Mouse (Mus musculus) brain, adult 2 months (tissue): ENCODE measurements around the gene Itga2b.

Source experiments
- DNase-seq: peaks from one replicate; pipeline ENCODE4 v3.0.0; 2011; ENCODE audit warnings: low read depth, low spot score

The Itga2b gene

DNA sequence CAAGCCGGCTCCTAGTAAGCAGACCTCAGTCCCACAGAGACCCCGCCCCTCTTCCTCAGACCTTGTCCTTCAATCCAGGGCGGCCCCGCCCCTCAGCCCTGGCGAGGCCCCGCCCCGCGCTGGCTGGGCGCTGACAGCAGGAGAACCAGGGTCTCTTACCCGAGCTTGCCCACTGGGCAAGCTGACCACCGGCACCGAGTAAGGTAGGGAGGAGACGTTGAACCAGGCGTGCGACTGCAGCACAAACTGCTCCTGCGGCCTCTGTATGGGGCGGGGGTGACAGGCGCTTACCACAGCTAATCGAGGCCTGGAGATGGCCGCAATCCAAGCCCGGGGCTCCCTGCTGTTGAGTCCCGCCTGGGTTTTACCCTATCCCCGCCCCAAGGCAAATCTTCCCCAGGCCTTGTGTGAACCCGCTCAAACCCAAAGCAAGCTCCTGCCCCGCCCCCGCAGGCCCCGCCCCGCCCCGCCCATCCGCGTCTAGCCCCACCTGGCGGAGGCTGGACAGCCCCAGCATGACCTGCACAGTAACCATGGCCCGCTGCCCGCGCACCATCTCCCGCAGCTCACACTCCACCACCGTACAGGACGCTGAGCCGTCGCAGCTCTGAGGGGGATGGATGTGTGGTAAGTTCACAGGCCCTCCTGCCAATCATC lies 14.1 kb downstream of the Itga2b start:
- peak; percentile 72 for DNase-seq

DNA sequence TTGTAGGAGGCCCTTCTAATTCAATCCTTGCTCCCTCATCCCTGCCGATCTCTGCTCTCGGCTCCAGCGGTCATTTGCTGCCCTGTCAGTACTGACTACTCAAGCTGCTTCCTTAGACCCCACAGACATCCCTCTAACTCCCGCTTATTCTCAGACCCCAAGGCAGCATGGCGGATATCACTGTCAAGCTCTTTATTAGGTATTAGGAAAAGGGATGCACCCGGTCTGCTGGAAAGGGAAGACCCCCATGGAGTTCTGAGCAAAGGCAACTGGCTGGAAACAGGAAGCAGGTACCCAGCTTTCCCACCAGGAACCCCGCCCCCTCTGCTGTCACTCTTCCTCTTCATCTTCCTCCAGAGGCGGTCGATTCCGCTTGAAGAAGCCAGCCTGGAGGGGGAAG lies 16.8 kb downstream of the Itga2b start:
- no peak for DNase-seq

DNA sequence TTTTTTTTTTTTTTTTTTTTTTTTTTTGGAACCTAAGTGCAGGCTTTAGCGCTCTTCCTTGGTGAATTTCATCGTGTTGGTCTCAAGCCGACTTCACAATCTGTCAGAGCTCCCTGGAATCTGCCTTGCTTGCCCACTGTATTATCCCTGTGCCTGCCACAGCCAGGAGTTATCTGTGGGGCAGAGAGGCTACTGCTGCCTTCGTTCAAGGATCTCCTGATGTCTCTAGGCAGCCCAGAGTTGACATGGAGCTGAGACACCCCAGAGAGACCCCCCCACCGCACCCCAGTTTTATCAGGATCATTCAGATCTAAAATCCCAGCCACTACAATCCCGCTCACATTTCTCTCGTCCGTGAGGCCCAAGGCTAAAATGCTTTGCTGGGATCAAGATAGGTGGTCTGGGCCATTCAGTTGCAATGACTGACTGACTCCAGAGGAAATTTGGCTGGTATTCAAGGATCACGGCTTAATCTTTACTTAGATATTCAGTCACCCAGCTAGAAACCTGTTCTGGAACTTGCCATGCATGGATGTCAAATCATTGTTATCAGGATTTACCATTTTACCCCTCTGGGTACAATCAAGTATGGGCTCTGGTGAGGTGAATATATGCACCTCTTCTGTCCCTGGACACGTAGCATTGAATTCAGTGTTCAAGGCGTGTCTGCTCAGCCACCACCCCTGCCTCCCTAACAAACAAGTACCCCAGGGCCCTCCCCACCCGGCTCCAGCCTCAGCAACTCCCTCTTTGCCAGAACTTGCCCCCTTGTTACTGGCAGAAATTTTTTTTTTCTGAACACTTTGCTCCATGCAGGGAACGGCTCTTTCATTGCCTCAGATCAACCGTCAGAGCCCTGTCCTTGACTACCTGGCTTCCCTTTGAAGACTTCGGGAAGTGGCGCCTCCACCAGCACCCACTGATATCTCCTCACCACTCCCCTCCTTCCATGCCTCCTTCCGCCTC lies 20.6 kb downstream of the Itga2b start:
- DNase-seq, result peak; percentile 93

DNA sequence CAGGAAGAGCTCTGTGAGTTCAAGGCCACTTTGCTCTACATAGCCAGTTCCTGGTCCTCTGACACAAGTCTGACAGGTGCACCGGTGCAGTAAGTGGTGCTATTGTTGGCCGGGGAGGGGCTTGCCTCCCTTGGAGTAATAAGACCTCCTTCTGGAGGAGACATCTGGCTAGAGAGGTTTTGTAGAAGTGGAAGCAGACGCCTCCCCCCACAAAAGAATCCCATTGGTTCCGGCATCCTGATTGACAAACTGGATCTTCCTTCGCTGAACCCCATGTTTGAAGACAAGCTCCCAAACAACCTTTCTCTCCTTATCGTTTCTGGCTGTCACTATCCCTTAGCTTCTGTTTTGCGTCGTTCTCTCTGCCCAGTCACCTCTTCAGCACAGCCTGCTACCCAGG lies 21.6 kb downstream of the Itga2b start:
- DNase-seq, result peak; percentile 91

GRCm38 (mm10) chr11:102447497-102447896 lies 22.4 kb downstream of the Itga2b start, which contains the start of gene Fam171a2:
Gene Fam171a2 (minus strand): TSS chr11:102447682.
- peak; percentile 81 for DNase-seq

GRCm38 (mm10) chr11:102446581-102447461 lies 23.1 kb downstream of the Itga2b start:
- DNase-seq, result peak; percentile 79

- peak; percentile 57 for DNase-seq
These were observed 24.0 kb downstream of the Itga2b start for GRCm38 (mm10) chr11:102445891-102446361.

GRCm38 (mm10) chr11:102445264-102445890 lies 24.5 kb downstream of the Itga2b start:
- peak; percentile 76 for DNase-seq

GRCm38 (mm10) chr11:102444781-102445180 lies 25.1 kb downstream of the Itga2b start:
- DNase-seq, result no peak

DNA sequence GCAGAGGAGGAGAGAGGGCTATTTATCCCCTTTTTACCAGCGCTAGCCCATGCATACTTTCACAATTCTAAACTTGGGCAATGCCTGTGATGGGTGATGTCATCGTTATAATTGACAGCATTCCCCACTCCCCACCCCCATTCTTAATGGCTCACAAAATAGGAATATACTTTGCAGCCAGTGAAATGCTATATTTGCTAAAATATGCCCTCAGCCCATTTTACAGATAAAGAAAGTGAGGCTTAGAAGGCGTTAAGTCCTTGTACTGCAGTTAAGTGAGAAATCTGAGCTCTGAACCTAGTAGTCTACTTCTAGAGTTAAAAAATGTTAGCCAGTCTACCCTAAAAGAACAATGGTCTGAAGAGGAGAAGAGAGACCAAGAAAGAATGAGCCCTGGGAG lies 25.6 kb downstream of the Itga2b start:
- DNase-seq, result no peak

GRCm38 (mm10) chr11:102443740-102444139 lies 26.2 kb downstream of the Itga2b start:
- no peak for DNase-seq

- DNase-seq, result no peak
These were observed 27.8 kb downstream of the Itga2b start for GRCm38 (mm10) chr11:102442089-102442488.

DNA sequence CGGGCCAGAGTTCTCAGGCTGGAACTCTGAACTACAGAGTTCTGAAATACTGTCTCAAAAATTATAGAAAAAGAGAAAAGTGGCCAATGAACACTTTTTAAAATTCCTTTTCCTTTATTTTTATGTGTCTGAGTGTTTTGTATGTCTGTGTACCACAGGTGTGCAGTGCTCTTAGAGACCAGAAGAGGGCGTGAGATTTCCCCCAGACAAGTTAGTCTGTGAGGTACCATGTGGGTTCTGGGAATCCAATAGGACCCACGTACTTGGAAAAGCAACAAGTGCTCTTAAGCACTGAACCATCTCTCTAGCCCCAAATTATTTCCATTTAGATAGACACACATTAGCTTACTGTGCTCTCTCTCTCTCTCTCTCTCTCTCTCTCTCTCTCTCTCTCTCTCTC lies 28.5 kb downstream of the Itga2b start:
- peak; percentile 51 for DNase-seq

DNA sequence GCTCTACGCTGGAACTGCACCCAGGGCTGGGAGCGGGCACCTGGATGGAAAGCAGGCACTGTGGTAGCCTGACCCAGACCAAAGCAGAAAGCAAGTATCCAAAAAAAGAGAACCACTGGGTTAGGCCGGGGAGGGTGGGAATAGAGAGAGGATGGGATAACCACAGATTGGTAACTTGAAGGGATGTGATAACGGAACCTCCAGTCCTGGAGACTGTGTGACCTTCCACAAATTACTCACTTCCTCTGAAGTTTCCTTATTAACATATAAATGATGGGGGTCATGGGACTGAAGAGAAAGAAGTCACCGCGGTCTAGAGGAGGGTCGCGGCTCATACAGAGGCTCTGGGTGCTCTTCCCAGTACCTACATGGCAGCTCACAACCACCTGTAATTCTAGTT lies 29.7 kb downstream of the Itga2b start:
- no peak for DNase-seq

DNA sequence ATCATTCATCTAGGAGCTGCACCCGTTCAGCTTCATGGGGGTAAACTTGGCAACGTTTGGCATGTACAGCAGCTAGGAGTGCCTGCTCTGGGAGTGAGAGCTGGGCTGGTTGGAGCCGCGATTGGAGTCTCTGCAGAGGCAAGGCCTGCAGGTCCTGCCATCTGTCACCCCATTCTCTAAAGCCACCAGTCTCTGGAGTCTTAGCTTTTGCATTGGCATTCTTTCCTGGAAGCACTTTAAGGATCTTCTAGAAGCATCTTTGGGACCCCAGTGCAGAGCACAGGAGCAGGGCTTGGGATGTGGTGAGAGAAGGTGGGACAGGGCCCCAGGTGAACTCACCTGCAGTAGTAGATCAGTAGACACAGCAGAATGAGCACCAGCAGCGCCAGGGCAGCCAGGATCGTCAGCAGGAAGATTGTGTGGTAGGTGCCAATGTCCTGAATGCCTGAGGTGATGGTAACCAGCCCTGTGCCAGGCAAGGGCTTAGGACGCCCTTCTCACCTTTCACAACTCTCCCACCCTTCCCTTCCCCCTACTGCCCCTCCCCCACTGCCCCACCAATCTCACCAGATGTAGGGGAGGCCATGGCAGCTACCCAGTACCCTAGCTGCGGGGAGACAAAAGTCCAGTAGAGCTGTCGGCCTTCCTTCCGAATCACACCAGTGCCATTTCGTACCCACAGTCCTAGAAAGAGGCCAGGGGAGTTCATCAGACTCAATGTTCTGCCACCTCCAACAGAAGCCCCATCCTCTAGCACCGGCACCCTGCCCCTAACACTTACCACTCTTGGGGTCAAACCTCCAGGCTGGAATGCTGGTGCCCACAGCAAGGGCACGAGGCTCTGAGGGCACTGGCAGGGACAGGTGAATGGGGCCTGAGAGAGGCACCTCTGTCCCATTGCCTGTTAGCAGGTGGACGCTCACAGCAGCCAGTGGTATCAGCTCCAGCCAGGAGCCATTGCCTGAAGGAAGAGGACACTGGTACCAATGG lies 30.5 kb downstream of the Itga2b start:
- peak; percentile 92 for DNase-seq

- peak; percentile 81 for DNase-seq
These were observed 31.5 kb downstream of the Itga2b start for GRCm38 (mm10) chr11:102438212-102439092.

DNA sequence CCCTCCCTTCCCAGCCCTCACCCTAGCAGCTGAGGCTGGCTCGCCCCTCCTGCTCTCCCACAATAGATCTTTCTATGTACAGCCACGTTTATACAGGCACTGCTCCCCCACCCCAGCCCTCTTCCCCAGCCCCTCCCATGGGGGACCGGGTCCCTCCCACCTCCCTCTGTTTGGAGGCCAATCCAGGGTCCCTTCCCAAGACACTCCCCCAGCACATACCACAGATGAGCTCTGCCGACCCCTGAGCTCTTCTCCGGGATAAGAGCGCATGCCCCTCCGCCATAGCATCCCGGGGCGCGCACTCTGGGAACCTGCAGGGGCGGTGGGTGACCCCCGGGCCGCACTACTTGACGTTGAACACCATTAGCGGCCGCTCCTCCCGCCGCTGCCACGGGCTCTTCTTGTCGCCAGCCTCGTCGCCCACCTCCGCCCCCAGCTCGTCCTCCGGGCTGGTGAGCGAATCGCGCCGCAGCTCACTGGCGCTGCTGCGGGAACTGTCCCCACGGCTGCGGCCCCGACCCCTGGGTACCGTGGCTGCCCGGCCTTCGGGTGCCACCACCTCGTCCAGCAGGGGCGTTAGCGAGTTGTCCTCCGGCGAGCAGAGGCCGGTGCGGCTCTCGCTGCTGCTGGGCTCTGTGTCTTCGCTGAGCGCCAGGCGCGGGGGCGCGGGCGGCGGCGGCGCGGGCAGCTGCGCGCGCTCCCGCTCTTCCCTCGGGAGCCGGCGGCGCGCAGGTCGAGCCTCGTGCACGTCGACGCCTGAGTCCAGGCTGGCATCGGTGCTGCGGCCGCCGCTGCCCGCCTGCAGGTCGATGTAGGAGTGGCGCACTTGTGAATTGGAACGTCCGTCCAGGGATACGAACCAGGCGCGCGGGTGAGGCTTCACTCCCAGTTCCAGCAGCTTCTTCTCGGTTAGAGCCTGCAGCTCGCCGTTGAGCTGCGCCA lies 32.5 kb downstream of the Itga2b start:
- DNase-seq, result peak; percentile 81

- DNase-seq, result peak; percentile 65
These were observed 33.5 kb downstream of the Itga2b start for GRCm38 (mm10) chr11:102436471-102436790.
